Mouse (Mus musculus): Measurements from ENCODE around the gene Zfp579. TPM values are rescaled to one million over a fixed set of nuclear protein-coding genes. Genes with fewer than 3 reads are reported as not detected.
A peak's percentile ranks its signal among the peaks of the same experiment; 100 is the strongest.
"Not testable (repeated sequence)": the region's sequence is repeated elsewhere in the genome, so short reads cannot be mapped to it uniquely, and the experiment has no call there.

Zfp579 gene
- 1.3 TPM in 1 of 2 replicates, not detected in the other for total RNA-seq (2015; ENCODE audit: low replicate concordance)
- total RNA-seq (2017; ENCODE audit: low replicate concordance), result 0.84 and 1.4 TPM in 2 replicates

DNA sequence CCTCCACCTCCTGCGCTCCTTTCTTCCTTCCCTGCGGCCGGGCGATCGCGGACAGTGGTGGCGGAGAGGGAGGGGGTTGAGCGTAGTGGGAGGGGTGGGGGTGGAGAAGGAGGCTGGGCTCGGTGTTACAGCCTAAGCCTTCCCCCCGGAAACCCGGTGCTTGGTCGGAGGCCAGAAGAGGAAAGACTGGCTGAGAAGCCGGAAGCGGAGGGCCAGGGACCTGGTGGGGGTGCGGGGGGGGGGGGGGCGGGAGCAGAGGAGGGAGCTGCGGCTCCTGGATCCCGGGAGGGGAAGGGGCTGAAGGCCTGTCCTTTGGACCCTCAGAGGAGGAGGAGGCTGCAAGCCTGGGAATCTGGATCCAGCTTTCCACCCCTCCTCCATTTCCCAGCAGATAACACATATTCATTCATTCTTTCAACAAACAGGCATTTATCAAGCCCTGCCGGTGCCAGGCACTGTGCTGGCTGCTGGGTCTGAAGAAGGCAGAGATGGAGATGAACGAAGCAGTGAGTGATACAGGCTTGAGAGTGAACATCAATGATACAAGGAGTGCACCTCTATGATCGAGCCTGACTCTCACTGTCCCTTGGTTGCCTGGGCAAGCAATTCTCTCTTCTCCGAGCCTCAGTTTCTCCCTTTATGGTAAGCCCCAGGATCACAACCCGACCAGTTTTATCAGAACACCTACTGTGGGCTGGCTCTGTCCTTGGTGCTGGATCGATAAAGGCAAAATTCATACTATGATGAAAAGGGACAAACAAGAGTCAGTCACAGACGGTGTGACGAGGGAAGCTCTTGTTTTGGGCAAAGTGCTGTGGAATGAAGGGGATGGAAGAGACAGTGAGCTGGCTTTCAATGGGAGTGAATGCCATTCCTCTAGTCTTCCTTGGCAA, at the start of gene Zfp579:
Gene Zfp579 (minus strand): TSS at position 156 of the 893 bp plus-strand sequence.
- no peak for ATAC-seq (replicated peaks; ENCODE audit: low FRiP score, poor library complexity, severe bottlenecking)

DNA sequence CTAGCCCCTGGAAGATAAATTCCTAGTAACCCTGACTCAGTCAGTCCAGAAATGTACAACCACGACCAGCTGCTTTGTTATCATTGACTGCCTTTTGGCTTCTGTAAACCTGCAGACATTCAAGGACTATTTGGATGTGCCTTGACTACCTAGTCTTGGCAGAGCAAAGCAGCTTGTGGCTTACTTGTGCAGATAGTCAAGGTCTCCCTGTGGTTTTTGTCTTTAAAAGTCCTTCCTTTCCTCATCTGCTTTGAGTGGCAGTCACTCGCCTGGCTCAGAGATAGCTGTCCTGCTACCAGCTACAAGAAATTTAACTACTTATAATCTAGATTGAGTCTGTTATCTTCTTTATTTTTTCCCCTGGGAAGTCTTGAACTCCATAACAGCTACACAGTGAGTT, 49.0 kb upstream of the Zfp579 start:
- ATAC-seq (replicated peaks; ENCODE audit: low FRiP score, poor library complexity, severe bottlenecking), result no peak

- no peak for ATAC-seq (replicated peaks; ENCODE audit: low FRiP score, poor library complexity, severe bottlenecking)
Measured at GRCm38 (mm10) chr7:5038940-5039339, 43.0 kb upstream of the Zfp579 start.

GRCm38 (mm10) chr7:5038109-5038732, 42.3 kb upstream of the Zfp579 start, which contains the start of gene Zfp784:
Gene Zfp784, minus strand, starts transcription at chr7:5038446.
- peak; percentile 99 for ATAC-seq (replicated peaks; ENCODE audit: low FRiP score, poor library complexity, severe bottlenecking)

DNA sequence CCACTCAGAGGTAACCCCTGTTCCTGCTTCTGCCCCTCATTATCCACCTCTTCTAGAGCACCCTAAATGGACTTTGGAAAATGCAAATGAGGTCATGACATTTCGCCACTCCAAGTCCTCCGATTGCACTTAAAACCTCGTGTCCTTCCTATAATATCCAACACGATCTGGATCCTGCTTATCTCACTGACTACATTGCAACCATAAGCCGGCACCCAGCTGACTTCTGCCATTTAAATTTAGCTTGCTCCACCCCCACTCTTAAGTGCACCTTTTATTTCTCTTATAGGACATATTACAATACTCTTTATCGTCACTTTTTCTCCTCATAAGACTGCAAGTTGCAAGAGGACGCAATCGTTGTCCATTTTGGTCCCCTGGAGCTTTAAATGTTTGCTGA, 41.5 kb upstream of the Zfp579 start:
- no peak for ATAC-seq (replicated peaks; ENCODE audit: low FRiP score, poor library complexity, severe bottlenecking)

GRCm38 (mm10) chr7:5037026-5037425, 41.1 kb upstream of the Zfp579 start:
- ATAC-seq (replicated peaks; ENCODE audit: low FRiP score, poor library complexity, severe bottlenecking), result no peak

DNA sequence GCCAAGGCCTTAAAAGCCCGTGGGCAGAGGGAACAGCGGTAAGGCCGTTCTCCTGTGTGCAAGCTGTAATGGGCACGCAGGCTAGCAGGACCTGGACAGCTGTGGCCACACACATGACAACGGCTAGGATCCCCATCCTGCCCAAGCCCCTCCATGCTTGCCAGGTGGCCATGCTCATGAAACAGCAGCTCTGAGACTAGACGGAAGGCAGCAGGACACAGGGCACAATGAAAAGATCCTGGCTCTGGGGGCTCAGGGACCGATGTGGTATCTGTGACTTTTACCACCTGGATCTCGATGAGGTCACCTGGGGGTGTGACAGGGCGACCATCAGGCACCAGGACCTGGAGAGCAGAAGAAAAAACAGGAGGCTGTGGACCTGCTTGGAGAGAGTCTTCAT, 40.2 kb upstream of the Zfp579 start:
- no peak for ATAC-seq (replicated peaks; ENCODE audit: low FRiP score, poor library complexity, severe bottlenecking)

- no peak for ATAC-seq (replicated peaks; ENCODE audit: low FRiP score, poor library complexity, severe bottlenecking)
Measured at GRCm38 (mm10) chr7:5035628-5036027, 39.7 kb upstream of the Zfp579 start.

GRCm38 (mm10) chr7:5033818-5034217, 37.9 kb upstream of the Zfp579 start, which contains the start of gene 4632433K11Rik:
Gene 4632433K11Rik, plus strand, starts transcription at chr7:5034118.
- no peak for ATAC-seq (replicated peaks; ENCODE audit: low FRiP score, poor library complexity, severe bottlenecking)

GRCm38 (mm10) chr7:5031496-5031895, 35.5 kb upstream of the Zfp579 start:
- no peak for ATAC-seq (replicated peaks; ENCODE audit: low FRiP score, poor library complexity, severe bottlenecking)

DNA sequence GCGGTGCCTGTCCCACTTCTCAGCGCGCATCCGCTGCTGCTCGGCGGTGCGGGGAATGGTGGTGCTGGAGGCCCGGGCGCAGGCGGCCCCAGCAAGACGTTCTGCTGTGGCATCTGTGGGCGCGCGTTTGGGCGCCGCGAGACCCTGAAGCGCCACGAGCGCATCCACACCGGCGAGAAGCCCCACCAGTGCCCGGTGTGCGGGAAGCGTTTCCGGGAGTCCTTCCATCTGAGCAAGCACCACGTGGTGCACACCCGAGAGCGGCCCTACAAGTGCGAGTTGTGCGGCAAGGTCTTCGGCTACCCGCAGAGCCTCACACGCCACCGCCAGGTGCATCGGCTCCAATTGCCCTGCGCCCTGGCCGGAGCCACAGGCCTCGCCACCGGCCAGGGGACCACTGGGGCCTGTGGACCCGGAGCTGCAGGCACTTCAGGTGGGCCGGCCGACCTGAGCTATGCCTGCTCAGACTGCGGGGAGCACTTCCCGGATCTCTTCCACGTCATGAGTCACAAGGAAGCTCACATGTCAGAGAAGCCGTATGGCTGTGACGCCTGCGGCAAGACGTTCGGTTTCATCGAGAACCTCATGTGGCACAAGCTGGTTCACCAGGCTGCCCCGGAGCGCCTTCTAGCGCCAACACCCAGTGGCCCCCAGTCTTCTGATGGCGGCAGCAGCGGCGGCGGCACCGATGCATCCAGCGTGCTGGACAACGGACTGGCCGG, 34.8 kb upstream of the Zfp579 start:
- no peak for ATAC-seq (replicated peaks; ENCODE audit: low FRiP score, poor library complexity, severe bottlenecking)

DNA sequence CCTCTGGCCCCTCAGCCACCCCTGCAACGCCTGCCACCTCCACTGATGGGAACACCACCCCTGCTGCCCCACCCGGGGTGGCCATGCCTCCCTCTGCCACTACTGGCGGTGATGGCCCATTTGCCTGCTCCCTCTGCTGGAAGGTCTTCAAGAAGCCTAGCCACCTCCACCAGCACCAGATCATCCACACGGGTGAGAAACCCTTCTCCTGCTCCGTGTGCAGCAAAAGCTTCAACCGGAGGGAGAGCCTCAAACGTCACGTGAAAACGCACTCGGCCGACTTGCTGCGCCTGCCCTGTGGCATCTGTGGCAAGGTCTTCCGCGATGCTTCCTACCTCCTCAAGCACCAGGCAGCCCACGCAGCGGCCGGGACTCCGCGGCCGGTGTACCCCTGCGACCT, 34.0 kb upstream of the Zfp579 start:
- no peak for ATAC-seq (replicated peaks; ENCODE audit: low FRiP score, poor library complexity, severe bottlenecking)

GRCm38 (mm10) chr7:5029543-5029942, 33.6 kb upstream of the Zfp579 start:
- ATAC-seq (replicated peaks; ENCODE audit: low FRiP score, poor library complexity, severe bottlenecking), result no peak

GRCm38 (mm10) chr7:5021197-5021596, 25.2 kb upstream of the Zfp579 start:
- ATAC-seq (replicated peaks; ENCODE audit: low FRiP score, poor library complexity, severe bottlenecking), result no peak

GRCm38 (mm10) chr7:5020685-5021084, 24.7 kb upstream of the Zfp579 start:
- no peak for ATAC-seq (replicated peaks; ENCODE audit: low FRiP score, poor library complexity, severe bottlenecking)

DNA sequence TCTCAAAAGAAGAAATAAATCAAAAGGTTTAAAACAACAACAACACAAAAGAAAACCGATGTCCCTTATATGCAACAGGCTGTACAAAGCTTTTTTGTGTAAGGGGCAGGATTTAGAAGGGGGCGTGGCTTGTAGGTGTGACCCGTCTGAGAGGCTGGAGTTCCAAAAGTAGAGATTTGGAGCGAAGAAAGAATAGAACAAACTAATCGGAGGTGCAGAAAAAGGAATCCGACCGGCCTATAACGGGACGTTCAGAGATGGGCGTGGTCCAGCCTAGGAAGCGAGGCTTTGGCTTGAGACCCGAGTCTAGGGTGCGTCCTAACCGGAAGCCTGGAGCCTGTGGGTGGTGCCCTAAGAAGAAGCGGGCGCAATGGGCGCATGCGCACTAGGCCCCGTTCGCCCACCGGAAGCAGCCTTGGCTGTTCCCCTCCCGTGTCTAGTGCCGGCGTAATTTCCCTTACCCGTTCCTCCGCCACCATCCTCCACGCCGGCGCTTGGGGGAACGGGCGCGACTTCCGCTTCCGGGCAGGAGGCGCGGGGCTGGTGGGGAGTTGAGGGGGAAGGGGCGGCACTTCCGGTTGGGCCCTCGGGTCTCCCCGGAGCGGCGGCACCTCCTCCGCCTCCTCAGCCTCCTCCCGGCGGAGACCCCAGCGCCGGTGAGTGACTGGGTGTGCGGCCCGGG, 24.2 kb upstream of the Zfp579 start, which contains the start of the genes Zfp865 and Ccdc106:
Gene Zfp865 (plus strand): TSS at position 377 of the 682 bp plus-strand sequence.
Gene Ccdc106 (plus strand): TSS at position 554 of the 682 bp plus-strand sequence.
- peak; percentile 94 for ATAC-seq (replicated peaks; ENCODE audit: low FRiP score, poor library complexity, severe bottlenecking)

DNA sequence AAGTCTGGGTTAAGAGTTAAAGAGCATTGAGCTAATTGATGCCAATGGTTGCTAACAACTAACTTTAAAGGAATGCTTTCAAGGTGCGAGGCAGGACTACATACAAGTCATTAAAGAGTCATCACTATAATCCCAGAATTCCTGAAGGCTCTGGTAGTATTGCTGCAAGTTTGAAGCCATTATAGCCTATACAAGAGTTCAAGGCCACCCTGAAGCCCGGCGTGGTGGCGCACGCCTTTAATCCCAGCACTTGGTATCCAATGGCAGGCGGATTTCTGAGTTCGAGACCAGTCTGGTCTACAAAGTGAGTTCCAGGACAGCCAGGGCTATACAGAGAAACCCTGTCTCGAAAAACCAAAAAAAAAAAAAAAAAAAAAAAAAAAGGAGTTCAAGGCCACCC, 23.6 kb upstream of the Zfp579 start:
- ATAC-seq (replicated peaks; ENCODE audit: low FRiP score, poor library complexity, severe bottlenecking), result not testable (repeated sequence)

GRCm38 (mm10) chr7:5017931-5018330, 22.0 kb upstream of the Zfp579 start:
- ATAC-seq (replicated peaks; ENCODE audit: low FRiP score, poor library complexity, severe bottlenecking), result no peak

DNA sequence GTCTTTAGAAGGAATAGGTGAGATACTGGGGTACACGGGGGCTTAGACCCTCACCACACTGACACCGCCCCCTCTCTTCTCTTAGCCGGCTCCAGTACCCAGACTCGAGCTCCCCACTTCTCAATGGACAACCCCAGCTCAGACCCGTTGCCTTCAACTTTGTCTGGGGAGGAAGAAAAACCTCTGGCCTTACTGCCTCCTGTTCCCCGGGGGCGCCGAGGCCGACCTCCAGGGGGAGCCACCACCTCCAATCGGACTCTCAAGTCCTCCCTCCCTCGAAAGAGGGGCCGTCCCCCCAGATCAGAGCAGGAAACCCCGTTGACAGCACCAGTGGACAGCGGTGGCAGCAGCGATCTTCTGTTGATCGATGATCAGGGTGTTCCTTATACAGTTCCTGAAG, 21.4 kb upstream of the Zfp579 start:
- ATAC-seq (replicated peaks; ENCODE audit: low FRiP score, poor library complexity, severe bottlenecking), result no peak

GRCm38 (mm10) chr7:5016920-5017319, 21.0 kb upstream of the Zfp579 start:
- ATAC-seq (replicated peaks; ENCODE audit: low FRiP score, poor library complexity, severe bottlenecking), result no peak
